Mouse (Mus musculus): ENCODE results near the gene Nppb.

DNA sequence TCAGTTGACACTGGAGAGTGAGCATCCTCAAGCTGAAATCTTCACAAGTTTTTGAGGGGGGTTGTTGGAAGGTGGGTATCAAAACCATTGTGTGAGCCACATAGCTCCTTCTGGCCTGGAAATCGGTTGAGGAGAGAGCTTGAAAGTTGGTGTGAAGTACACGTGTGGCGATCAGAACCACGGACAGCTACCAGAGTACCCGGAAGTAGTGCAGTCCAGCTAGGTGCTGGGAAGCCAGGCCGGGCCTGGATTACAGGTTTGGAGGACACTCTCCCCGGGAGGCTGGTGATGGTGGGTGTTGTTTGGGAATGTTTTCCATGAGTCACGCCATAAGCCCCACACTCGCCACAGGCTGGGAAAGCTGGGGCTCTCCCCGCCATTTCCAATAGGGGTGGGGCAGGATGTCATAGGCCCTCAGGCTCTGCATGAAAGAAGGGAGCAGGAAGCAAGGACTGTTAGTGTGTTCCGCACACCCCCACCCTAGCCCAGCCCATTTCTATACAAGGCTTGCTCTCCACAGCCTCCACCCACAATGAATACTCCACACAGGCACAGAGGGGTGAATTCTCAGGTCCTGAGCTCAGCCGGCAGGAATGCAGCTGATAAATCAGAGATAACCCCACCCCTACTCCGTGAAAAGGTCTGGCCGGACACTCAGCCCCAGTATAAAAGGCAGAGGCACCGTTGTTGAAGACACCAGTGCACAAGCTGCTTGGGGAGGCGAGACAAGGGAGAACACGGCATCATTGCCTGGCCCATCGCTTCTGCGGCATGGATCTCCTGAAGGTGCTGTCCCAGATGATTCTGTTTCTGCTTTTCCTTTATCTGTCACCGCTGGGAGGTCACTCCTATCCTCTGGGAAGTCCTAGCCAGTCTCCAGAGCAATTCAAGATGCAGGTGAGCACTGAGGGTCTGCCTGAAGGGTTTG lies at the start of gene Nppb:
- TF ChIP-seq POLR2A (IDR thresholded peaks at IDR 0.05; ENCODE audit: borderline replicate concordance, control insufficient read depth, low read depth, low read length) (no peak), CTCF (IDR thresholded peaks at IDR 0.05; ENCODE audit: control insufficient read depth, insufficient read depth, low read length) (no peak)
